Mouse (Mus musculus): ENCODE measurements around the gene Tll2.

The Tll2 gene

GRCm38 (mm10) chr19:41086700-41087099 is 119.9 kb downstream of the Tll2 start:
- DNase-seq: peak; percentile 81

GRCm38 (mm10) chr19:41086289-41086688 is 120.3 kb downstream of the Tll2 start:
- no peak for DNase-seq

GRCm38 (mm10) chr19:41083646-41084045 is 123.0 kb downstream of the Tll2 start:
- no peak for DNase-seq

- peak; percentile 24 for DNase-seq
Measured at GRCm38 (mm10) chr19:41081589-41081988, 125.0 kb downstream of the Tll2 start.

GRCm38 (mm10) chr19:41076906-41077305 is 129.7 kb downstream of the Tll2 start, which contains the start of gene Opalin:
TSS of gene Opalin (minus strand) at chr19:41077113.
- no peak for DNase-seq

- DNase-seq: no peak
Measured at GRCm38 (mm10) chr19:41073746-41074455, 132.7 kb downstream of the Tll2 start.

- DNase-seq: peak; percentile 94
Measured at GRCm38 (mm10) chr19:41071500-41071899, 135.1 kb downstream of the Tll2 start.

- DNase-seq: no peak
Measured at GRCm38 (mm10) chr19:41054702-41055101, 151.9 kb downstream of the Tll2 start.

GRCm38 (mm10) chr19:41053530-41053929 is 153.1 kb downstream of the Tll2 start:
- DNase-seq: peak; percentile 65

GRCm38 (mm10) chr19:41052247-41052646 is 154.4 kb downstream of the Tll2 start:
- no peak for DNase-seq

GRCm38 (mm10) chr19:41051714-41052113 is 154.9 kb downstream of the Tll2 start:
- no peak for DNase-seq

- DNase-seq: no peak
Measured at GRCm38 (mm10) chr19:41048187-41048559, 158.5 kb downstream of the Tll2 start.

- no peak for DNase-seq
Measured at GRCm38 (mm10) chr19:41047437-41048186, 159.0 kb downstream of the Tll2 start.

- DNase-seq: peak; percentile 11
Measured at GRCm38 (mm10) chr19:41045091-41045770, 161.4 kb downstream of the Tll2 start.

- DNase-seq: no peak
Measured at GRCm38 (mm10) chr19:41039110-41039509, 167.5 kb downstream of the Tll2 start.

- DNase-seq: no peak
Measured at GRCm38 (mm10) chr19:41035809-41036551, 170.7 kb downstream of the Tll2 start.

Measured in embryo, embryonic 11 days (tissue).